Mouse (Mus musculus): ENCODE measurements around the gene Cdh12.
"Not testable (repeated sequence)": the region's sequence is repeated elsewhere in the genome, so short reads cannot be mapped to it uniquely, and the experiment has no call there.

The Cdh12 gene

DNA sequence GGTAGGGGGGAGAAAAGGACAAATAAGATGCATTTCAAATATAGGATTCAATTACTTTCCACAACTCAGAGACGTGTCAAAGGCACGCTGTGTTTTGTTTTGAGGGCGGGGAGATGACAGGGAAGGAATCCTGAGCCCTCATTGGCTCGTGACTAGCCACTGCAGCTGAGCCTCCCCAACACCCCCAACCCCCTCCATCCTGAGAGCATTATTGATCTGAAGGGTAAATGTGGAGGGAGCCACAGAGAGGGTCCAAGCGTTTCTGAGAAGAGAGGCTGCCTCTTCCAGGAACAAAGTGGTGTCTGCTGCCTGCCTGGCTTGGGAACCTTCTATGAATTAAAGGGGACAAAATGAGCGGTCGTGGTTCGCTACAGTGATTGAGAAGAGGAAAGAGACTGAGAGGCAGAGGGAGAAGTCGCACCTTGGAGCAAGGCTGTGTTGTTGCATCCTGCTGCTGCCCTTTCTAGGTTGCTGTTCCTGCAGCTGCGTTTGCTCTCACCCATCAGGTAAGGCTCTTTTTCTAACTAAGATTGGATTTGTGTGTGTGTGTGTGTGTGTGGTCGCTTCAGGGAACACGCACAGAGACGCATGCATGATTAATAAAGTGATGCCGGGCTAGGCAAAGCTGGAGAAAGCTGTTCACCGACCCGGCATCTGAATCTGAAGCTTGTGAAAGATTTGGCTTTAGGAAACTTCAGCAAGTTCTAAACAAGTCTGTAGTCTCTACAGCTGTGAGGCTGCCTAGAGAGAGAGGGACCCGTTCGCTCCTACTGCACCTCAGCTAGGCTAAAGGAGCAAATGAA lies at the start of gene Cdh12:
Cdh12 (plus strand) TSS at position 405 of the 803 bp plus-strand sequence.
- peak; percentile 27 for DNase-seq

DNA sequence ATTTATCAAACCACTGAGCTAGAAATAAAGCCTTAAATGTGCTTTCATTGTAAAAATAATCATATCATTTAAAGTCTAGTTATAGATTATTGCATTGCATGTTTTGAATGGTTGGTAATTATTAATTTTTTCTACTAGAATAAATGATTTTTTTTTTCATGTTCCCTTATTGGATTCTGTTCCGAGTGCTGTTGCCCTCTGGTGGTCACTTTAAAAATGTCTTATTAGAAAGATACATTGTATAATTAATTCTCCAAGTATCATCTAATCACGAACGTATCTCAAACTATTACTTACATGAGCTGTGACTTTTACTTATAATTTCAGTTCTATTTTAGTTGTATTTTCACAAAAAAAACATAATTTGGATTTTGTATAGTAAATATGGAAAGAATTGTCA lies 45.5 kb upstream of the Cdh12 start:
- DNase-seq, result no peak

DNA sequence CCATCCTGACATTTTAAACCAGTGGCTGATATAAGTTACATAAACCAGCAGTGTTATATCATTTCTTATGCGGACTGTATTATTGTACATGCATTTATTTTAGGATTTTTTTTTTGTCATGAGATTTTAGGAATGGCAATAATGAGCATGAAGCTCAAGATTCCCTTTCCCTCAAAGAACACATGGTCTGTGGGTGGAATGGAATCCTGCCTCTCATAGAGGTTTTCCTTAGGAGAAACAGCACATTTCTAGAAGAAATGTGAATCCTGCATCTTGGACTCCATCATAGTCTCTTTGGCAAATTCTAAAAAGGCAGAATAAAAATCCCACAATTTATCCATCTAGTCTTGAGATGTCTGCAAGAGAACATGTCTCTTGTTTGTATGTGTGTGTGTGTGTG lies 35.7 kb upstream of the Cdh12 start:
- DNase-seq, result no peak

- DNase-seq, result no peak
Measured at GRCm38 (mm10) chr15:20436356-20436755, 12.7 kb upstream of the Cdh12 start.

- DNase-seq, result no peak
Measured at GRCm38 (mm10) chr15:20450558-20450957, 1.5 kb downstream of the Cdh12 start.

GRCm38 (mm10) chr15:20458508-20458907 lies 9.4 kb downstream of the Cdh12 start:
- DNase-seq, result no peak

GRCm38 (mm10) chr15:20462500-20462899 lies 13.4 kb downstream of the Cdh12 start:
- no peak for DNase-seq

- DNase-seq, result no peak
Measured at GRCm38 (mm10) chr15:20463601-20464000, 14.5 kb downstream of the Cdh12 start.

- DNase-seq, result no peak
Measured at GRCm38 (mm10) chr15:20550979-20551378, 101.9 kb downstream of the Cdh12 start.

DNA sequence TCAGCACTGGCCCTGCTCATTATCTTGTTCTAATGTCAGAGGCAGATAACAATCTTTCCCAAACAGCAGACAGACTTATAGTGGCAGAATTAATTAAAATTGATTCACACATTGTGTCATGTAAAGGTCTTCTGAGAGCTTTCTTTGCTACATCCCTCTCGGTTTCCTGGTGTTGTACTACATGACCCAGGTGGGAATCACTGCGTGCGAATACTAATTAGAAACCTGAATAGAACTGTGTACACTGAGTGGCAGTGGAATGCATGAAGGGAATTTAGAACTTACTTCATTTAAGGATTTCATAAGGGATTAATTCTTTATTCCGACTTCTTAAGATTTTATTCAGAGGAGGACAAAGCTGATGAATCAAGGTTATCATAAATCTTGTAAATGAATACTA lies 121.9 kb downstream of the Cdh12 start:
- DNase-seq, result no peak

DNA sequence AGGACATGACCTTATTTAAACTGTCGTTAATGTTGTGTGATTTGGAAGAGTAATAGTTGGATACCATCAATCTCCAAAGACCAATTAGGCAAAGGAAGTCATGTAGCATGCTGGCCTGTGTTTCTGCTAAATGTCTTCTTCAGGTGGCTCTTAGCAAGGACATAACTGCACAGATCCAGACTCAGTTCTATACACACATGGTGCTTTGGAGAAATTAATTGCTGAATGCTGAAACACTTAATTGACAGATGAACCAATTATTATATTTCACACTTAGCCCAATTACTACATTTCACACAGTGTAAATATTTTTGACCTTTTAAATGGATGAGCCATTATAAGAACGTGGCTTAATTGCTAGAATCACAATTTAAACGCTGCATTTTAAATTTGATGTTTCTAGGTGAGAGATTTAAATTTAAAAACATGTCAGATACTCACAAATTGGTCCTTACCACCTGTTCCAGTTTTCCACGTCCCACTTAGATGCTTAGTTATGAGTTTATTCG lies 133.6 kb downstream of the Cdh12 start:
- DNase-seq, result no peak

- DNase-seq, result no peak
Measured at GRCm38 (mm10) chr15:20591599-20591998, 142.5 kb downstream of the Cdh12 start.

- not testable (repeated sequence) for DNase-seq
Measured at GRCm38 (mm10) chr15:20605751-20606150, 156.7 kb downstream of the Cdh12 start.

GRCm38 (mm10) chr15:20634593-20634992 lies 185.5 kb downstream of the Cdh12 start:
- no peak for DNase-seq

GRCm38 (mm10) chr15:20639155-20639554 lies 190.1 kb downstream of the Cdh12 start:
- DNase-seq, result no peak

DNA sequence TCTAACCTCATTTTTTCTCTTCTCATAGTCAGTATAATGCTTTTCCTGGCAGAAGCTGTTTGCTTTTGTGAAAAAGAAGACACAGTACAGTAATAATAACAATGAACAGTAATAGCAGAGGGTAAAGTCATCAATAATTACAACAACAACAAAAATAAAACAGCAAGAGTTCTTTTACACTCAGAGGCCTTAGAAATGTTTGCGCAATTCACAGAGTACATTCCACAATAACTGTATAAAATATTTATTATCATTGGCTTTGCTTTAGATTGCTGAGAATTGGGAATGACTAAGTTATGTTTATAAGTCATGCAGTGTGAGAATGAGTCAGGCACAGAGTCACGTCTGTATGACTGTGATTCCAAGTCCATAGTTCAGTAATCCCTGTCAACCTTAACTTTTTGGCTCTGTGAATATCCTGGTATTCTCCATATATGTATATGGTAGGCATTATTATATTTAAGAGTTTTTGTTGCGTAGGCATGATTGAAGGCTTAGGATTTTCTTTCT lies 193.9 kb downstream of the Cdh12 start:
- DNase-seq, result no peak

- DNase-seq, result peak; percentile 21
Measured at GRCm38 (mm10) chr15:20660221-20660620, 211.2 kb downstream of the Cdh12 start.

DNA sequence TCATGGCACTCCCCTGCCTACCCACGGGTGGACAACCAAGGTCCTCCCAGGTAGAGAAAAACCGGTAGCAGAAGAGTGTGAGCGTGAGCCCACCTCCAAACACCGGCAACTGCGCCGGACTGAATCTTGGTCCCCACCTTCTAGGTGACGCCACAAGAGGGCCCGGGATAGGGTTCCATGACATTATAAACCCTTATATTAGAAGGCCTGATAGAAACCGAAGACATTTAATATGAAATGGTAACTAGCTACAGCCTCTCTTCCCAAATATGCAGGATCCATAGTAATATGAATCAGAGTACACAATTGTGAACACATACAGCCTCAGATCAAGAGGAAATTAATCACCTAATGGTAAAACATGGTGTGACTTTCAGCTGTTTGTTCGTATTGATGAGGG lies 217.6 kb downstream of the Cdh12 start, which contains the start of gene Acot10:
Acot10 (minus strand) TSS at position 101 of the 400 bp plus-strand sequence.
- DNase-seq, result no peak

DNA sequence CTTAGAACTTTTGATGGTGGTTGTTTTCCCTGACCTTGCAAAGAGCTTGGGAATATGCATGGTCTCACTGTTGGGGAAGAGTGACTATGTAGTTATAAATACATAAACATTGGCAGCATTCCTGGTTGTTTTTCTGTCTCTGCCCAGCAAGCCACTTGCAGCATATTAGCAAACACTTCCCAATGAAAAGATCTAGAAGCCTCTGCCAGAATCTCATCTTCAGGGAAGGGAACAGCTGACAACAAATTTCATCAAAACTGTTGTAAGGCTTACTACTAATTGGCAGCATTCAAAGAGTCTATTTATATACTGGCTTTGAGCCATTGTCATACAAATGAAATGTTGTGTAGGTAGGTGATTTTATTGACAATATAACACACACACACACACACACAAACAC lies 218.3 kb downstream of the Cdh12 start:
- no peak for DNase-seq

- DNase-seq, result no peak
Measured at GRCm38 (mm10) chr15:20667989-20668388, 218.9 kb downstream of the Cdh12 start.

- DNase-seq, result not testable (repeated sequence)
Measured at GRCm38 (mm10) chr15:20669507-20669906, 220.4 kb downstream of the Cdh12 start.

DNA sequence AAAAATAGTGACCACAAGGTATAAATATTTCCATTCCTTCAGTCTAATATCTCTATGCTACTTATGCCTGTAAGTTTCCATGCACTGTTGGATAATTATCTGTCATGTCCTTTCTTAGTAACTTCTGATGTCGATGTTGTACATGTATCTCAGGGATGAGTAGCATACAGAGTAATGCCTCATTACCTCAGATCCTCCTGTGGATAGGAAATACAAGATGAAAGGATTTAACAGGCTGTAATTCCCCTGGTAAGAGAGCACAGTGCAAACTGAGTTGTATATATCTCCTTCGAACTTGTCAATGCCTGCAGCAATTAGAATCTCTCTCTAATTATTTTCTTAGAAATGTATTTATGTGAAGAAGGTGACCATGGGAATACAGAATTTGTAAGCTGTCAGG lies 233.7 kb downstream of the Cdh12 start:
- no peak for DNase-seq

- no peak for DNase-seq
Measured at GRCm38 (mm10) chr15:20684200-20684599, 235.1 kb downstream of the Cdh12 start.

GRCm38 (mm10) chr15:20696229-20696628 lies 247.2 kb downstream of the Cdh12 start:
- no peak for DNase-seq
